9 mouse cellular contexts compared by ENCODE assay signal in the genomic region with DNA sequence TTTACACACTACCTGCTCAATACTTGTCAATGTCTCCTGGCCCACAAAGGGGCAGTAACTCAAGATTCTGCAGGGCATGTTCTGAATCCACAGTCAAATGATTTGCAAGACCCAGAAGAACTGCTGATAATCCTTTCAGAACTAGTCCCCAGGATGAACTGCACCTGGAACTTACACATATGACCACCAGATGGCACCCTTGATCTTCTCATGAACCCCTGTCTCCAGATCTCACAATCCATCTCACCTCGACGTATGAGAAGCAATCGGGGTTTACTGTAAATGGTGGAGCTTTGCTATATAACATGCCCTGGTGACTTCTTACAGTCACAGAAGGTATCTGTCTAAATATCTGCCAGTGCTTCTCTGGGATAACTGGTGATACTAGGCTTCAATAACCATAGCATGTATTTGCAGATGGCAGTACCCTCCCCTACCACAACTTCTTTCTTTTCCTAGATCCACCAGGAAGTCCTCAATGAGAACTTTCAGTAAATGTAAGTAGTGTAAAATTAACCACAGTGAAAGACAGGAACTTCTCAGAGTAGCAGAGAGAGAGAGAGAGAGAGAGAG. TPM values are rescaled to one million over a fixed set of nuclear protein-coding genes. Genes with fewer than 3 reads are reported as not detected.
DNase-seq lines count a peak whose midpoint lies in the region; ATAC-seq lines count a peak whose summit lies in the region.
"Had no signal": no experiment of that assay in that cellular context is flagged by ENCODE, and none has a peak within 500 bp of the region (broad histone marks: within the 10 kb centered on the region; RNA-seq: fewer than 3 reads in every experiment).

No protein-coding gene starts in this region.

- H3K4me2 ChIP-seq in forebrain, embryonic 12.5 days, result no peak overlapping the region
- H3K4me2 ChIP-seq in midbrain, embryonic 14.5 days (ENCODE audit: low read length), result no peak overlapping the region
- H3K4me2 ChIP-seq: embryonic facial prominence, embryonic 12.5 days had no signal

- H3K9me3 ChIP-seq in forebrain, embryonic 12.5 days, result no peaks in the 10 kb centered on the region
- no peaks in the 10 kb centered on the region for H3K9me3 ChIP-seq in midbrain, embryonic 14.5 days (ENCODE audit: control insufficient read depth, low read length)
- H3K9me3 ChIP-seq: embryonic facial prominence, embryonic 12.5 days had no signal

- H3K4me1 ChIP-seq in forebrain, embryonic 12.5 days, result no peaks in the 10 kb centered on the region
- H3K4me1 ChIP-seq in midbrain, embryonic 14.5 days (ENCODE audit: control insufficient read depth, insufficient read depth, low read length), result no peaks in the 10 kb centered on the region
- H3K4me1 ChIP-seq: embryonic facial prominence, embryonic 12.5 days had no signal

- no peak overlapping the region for H3K4me3 ChIP-seq in forebrain, embryonic 12.5 days (replicated peaks)
- H3K4me3 ChIP-seq in midbrain, embryonic 14.5 days (replicated peaks; ENCODE audit: low read depth, low read length), result no peak overlapping the region
- H3K4me3 ChIP-seq: embryonic facial prominence, embryonic 12.5 days had no signal

- DNase-seq in testis, postnatal 10 days (ENCODE audit: low spot score), result peak; percentile 41
- no peak for DNase-seq in testis, postnatal 14 days (ENCODE audit: low spot score)
- DNase-seq in c-Kit-positive CD71-negative TER-119-negative erythroid progenitor cells, embryonic 14.5 days (ENCODE audit: low read depth), result peak; percentile 23
- peak; percentile 7 for DNase-seq in kidney, adult 18-20 months
- DNase-seq in left cerebral cortex, postnatal 14 days (ENCODE audit: low spot score in 2 of 2), result peak; percentile 21 to 64
- peak; percentile 86 for DNase-seq in midbrain, embryonic 14.5 days
- DNase-seq in thymus, postnatal 14 days, result peak; percentile 21

- intact Hi-C loops in left cerebral cortex, postnatal 14 days (cut with DNase I), result loop anchor here (2.0 kb wide), 1 partner anchor 748 kb away; no protein-coding TSS in a partner anchor

- ATAC-seq in forebrain, embryonic 12.5 days (ENCODE audit: low FRiP score), result peak; percentile 82
- ATAC-seq in midbrain, embryonic 14.5 days (ENCODE audit: low FRiP score, low TSS enrichment), result peak; percentile 71; the same call in 1 of the 2 replicates

- H3K9ac ChIP-seq in forebrain, embryonic 12.5 days, result no peak overlapping the region
- no peak overlapping the region for H3K9ac ChIP-seq in midbrain, embryonic 14.5 days (replicated peaks; ENCODE audit: low read length)
- H3K9ac ChIP-seq: embryonic facial prominence, embryonic 12.5 days had no signal

- 21% methylated on average over 3 of the region's 3 CpGs for WGBS in forebrain, embryonic 12.5 days
- 21% methylated on average over 3 of the region's 3 CpGs for WGBS in midbrain, embryonic 14.5 days

- no peak overlapping the region for H3K27ac ChIP-seq in forebrain, embryonic 12.5 days
- H3K27ac ChIP-seq in midbrain, embryonic 14.5 days (replicated peaks; ENCODE audit: low read depth, low read length), result no peak overlapping the region
- H3K27ac ChIP-seq: embryonic facial prominence, embryonic 12.5 days had no signal

- no peaks in the 10 kb centered on the region for H3K27me3 ChIP-seq in forebrain, embryonic 12.5 days
- no peaks in the 10 kb centered on the region for H3K27me3 ChIP-seq in midbrain, embryonic 14.5 days (ENCODE audit: control insufficient read depth, insufficient read depth, low read length)
- H3K27me3 ChIP-seq: embryonic facial prominence, embryonic 12.5 days had no signal

- H3K36me3 ChIP-seq in forebrain, embryonic 12.5 days (replicated peaks), result no peaks in the 10 kb centered on the region
- H3K36me3 ChIP-seq in midbrain, embryonic 14.5 days (ENCODE audit: control insufficient read depth, insufficient read depth, low read length), result no peaks in the 10 kb centered on the region
- H3K36me3 ChIP-seq: embryonic facial prominence, embryonic 12.5 days had no signal

RNA-seq across cellular contexts. Expression of a gene that starts 54.5 kb away (rescaled TPM):
- not detected in 2 replicates for polyA plus RNA-seq in forebrain, embryonic 12.5 days (2016; fragmentation: Nextera tagmentation; extraction: Ambion mirVana)
- total RNA-seq in left cerebral cortex, postnatal 14 days (2021), result not detected
- not detected in 2 replicates for polyA plus RNA-seq in midbrain, embryonic 14.5 days (2014; fragmentation: Nextera tagmentation; extraction: Ambion mirVana)
- polyA plus RNA-seq: embryonic facial prominence, embryonic 12.5 days had no signal
